Mouse (Mus musculus) lung, postnatal 4 days (tissue): Measurements from ENCODE around the gene Gm5767.

Source experiments
- DNase-seq, 2 experiments: peaks; one replicate each; pipeline ENCODE4 v3.0.0; 2021

The Gm5767 gene

DNA sequence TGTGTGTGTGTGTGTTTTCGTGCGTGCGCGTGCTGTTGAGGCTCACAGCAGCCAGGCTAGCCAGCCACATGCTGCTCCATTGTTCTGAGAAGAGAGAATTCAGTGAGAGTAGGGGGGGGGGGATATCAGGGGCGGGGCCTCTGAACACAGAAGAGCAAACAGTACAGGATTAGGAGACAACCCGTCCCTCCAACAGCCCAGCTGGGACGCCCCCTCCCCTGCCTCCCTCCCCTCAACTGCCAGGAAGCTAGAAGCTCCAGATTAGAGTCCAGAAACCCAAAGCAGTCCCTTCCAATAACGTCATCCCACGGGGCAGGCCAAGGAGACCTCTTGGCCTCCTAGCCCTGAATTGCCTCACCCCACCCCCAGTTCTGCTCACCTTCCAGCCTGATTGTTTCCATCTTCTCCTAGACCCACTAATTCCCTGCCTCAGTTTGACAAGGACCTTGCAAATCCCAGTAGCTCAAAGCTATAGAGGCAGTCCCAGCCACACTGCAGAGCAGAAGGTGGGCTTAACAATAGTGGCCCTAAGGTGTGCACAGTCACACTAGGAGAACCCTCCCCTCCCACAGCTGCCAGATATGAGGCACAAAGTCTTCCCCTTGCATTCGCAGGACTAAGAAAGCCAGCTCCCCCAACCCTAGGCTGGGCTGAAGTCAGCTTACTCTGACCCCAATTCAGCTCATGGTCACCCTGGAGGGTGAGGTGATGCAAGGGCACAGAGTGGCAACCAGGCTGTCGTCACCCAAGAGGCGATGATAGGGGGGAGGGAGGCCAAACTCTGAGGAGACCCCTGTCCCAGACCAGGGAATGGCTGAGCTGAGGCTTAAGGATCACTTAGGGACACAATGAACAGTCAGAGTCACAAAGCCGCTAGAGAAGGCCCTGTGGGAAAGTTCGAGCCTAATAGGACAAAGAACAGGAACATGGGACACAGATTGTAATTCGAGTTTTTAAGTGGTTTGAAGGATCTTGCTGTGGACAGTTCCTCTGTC is 10.2 kb upstream of the Gm5767 start:
- no peak for DNase-seq

DNA sequence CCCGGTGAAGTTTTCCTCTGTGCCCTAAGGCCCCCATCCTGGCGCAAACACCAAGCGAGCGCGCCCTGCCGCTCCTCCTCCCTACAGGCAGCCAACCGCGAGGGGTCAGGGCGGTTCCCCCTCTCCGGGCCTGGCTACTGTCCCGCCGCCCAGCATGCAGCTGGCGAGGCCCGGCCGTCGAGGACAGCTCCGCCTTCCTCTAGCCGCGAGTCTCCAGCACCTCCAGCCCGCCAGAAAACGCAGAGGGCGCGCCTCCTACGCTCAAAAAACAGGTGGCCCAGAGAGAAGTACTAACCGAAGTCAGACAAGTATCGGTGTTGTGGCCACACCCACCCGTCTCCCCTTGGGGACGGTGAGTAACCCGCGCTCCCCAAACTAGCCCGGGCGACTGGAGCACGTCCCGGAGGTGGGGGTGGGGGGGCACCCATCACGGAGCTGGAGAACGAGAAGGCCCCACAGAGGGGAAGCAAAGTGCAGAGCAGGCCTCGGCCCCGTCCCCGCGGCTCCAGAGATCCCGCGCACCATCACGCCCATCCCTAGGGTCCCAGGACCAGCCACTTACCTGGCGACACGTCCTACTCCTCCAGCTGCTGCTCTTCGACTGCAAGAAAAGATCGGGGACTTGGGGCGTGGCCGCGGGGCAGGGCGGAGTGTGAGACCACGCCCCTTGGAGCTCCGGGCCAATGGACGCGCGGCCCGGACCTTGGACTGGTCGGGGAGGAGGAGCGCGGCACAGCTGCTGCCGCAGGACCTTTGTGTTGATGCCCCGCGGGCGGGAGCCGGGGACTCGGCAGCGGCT is 8.8 kb upstream of the Gm5767 start, which contains the start of gene Carhsp1:
Gene Carhsp1, minus strand, starts transcription at position 605 of the 799 bp plus-strand sequence.
- peak; percentile 96 to 97 for DNase-seq

DNA sequence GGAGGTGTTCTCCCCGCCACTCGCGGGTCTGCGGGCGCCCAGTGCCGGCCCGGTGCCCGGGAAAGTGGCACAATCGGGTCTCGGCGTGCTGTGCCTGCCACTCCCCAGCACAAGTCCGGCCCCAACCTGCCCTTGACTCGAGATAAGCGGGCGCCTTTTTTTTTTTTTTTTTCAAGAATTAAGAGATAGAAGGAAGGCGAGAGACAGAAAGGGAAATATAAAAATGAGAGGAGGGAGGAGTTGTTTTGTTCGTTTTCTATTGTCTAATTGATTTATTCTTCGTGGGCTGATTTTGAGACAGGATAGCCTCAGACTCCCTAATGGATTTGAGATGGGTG is 8.3 kb upstream of the Gm5767 start:
- no peak for DNase-seq

DNA sequence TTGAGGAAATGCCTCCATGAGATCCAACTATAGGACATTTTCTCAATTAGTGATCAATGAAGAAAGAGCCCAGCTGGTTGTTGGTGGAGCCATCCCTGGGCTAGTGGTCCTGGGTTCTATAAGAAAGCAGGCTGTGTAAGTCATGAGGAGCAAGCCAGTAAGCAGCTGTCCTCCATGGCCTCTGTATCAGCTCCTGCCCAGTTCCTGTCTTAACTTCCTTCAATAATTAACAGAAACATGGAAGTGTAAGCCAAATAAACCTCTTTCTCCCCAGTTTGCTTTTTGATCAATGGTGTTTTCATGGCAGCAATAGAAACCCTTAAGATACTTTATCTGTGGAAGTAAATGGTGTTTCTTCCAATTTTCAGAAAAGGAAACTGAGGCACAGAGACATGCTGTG is 7.8 kb upstream of the Gm5767 start:
- no peak for DNase-seq

GRCm38 (mm10) chr16:8673343-8673742 is 7.2 kb upstream of the Gm5767 start:
- DNase-seq: no peak

- DNase-seq: peak in 1 of 2 experiments; percentile 73
Observed at GRCm38 (mm10) chr16:8674165-8674564, 6.4 kb upstream of the Gm5767 start.

DNA sequence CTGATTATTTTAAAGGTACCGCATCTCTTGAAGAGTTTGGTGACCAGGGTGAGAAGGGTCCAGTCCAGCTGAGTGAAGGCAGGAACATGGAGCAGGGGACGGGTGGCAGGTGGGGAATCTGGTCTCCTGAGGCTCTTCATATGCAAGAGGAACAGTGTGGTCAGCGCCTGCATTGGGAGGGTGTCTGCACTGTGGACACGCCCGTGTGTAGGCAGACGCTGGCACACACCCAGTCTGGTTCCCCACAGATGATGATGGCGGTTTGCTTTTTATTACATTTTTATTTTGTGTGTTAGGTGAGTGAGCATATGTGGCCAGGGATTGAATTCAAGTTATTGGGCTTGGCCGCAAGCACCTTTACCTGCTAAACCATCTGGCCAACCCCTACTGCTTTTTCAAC is 5.0 kb upstream of the Gm5767 start:
- DNase-seq: no peak

- DNase-seq: no peak
Observed at GRCm38 (mm10) chr16:8676228-8676627, 4.3 kb upstream of the Gm5767 start.

DNA sequence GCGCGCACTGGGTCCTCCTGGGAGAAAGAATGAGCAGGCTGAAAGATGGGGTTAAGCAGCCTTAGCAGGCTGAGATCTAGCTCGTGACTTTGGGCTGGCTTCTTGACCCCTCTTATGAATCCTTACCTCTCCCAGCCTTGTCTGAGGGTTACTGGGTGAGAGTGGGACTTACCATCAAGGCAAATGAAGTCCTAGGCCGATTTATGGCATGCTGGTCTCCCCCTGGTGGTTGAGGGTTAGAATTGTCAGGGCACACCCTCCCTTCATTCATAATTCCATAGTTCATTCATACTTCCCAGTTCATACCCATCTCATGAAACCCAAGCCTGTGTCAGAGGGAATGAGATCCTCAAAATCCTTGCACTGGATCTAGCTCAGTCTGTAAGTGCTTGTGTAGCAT is 3.8 kb upstream of the Gm5767 start:
- DNase-seq: peak in 1 of 2 experiments; percentile 72

DNA sequence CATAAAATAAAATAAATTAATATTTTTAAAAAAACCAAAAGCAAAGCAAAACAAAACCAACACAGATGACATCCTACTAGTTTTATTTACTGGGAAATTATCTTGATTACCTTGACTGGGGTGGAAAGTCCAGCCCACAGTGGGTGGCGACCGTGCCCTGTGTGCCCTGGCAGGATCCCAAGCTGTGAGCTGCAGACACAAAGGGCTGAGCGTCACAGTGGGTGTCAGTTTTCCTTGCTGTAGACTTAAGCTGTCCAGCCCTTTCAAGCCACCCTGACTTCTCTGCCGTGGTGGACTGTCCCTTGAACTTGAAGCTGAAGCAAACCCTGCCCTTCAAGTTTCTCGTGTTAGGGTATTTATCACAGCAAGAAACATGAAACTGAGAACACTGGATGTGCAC is 2.5 kb upstream of the Gm5767 start:
- no peak for DNase-seq

GRCm38 (mm10) chr16:8678676-8679075 is 1.9 kb upstream of the Gm5767 start:
- no peak for DNase-seq

DNA sequence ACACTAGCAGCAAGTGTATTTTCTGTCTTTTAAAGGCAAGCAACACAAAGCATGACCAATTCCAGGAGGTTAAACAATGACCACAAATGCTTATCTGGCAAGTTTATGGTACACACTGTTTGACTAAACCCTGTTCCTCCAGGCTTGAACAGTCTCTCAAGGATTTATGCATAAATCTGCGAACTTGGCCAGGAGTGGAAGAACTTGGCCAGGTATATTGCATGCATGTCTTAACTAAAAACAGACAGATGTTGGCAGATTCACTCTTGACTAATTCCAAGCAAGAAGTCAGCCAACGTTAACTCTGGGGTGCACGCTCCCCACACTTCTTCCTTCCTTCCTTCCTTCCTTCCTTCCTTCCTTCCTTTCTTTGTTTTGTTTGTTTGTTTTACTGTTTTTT is 790 bp upstream of the Gm5767 start:
- DNase-seq: no peak

DNA sequence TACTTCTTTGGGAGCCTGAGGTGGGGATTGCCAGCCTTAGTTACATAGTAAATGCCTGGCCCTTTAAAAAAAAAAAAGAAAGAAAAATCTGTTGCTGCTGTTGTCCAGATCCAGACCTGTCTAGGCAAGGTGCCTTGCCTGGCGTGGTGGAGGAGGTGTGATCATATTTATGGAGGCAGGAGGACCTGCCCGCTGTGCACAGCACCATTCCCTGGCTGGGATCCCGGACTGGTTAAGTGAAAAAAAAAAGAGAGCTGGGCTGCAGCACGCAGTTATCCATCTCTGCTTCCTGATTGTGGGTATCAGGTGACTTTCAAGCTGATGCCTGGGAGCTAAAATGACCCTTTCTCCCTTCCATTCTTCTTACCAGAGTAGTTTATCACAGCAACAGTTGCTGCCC is 4.5 kb downstream of the Gm5767 start:
- DNase-seq: peak in 1 of 2 experiments; percentile 17

DNA sequence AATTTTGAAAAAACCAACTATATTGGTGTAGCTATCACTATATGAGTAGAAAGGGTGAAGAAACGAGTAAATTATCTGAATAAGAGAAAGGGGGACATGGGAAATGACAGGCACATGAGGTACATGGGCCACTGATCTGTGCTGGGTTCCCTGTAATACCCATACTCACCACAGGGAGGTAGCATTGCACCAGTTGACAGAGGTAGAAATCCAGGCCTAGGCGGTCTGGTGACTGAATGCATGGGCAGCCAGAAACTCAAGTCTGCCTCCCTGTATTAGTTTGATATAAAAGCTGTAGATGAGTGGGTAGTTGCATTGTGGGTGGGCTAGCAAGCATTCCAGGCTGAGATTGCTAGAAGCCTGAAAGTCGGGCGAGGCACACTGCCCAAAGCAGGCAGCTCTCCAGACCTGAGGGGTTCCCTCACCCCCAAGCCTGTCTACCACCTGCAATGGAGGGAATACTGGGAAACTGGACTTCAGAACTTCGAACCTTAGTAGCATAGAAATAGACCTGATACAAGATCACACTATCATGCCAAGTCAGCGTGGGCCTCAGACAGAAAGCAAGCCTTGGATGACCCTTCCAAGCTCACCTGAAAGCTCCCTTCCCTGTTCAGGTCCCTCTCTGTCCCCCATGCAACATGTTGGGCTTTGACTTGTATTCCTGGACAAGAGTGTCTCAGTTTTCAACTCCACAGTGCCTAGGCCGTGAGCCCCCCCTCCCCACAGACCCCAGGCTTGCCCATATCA is 5.7 kb downstream of the Gm5767 start:
- DNase-seq: peak; percentile 53 to 84

DNA sequence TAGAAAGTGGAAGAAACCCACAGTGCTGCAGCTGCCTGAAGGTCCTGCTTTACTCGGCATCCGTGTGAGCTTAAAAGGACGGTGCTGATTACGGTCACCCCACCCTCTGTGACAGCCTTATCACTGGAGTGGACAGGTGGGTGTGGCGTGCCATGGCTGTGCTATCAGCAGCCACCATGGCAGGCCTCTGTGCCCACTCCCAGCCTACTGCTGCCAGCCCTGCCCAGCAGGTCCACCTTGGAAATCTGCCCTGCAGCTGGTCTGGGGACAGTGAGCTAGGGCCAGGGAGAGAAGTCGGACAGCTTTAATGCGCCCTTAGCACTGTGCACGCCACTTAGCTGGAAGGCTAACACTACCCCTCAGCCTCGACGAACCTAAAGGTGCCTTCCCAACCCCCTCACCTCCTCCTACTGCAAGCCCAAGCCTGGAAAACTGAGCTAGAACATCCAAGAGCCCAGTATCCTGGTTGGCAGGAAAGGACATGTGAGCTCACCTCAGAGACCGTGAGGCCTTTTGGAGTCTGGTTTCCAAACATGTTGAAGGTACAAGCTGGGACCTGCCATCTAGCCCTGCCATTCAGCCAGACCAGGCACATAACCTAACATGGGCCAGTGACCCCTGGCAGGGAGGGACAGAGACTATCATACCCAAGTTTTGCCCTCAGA is 6.4 kb downstream of the Gm5767 start:
- DNase-seq: no peak

DNA sequence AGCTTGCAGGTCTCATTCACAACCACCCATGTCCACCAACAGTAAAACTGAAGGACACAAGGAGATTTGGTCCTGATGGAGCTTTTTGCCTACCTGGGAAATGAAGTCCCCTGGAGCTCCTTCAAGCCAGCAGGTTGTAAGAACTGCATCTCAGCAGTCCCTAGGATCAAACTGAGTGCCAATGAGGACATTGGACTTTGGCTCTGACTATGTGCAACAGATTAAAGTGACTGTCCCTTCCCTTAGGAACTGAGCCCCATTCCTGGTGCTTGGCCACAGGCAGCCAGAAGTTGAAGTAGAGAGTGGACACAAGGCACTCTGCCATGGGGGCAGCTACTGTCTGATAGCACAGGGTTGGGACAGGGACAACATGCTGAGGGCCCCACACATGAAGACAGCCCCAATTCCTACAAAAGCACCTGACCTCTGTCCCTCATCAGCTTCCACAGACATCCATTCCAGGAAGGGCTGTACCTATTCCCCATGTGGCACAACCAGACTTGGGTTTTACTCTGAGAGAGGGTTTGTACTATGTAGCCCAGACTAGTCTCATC is 7.1 kb downstream of the Gm5767 start:
- DNase-seq: peak in 1 of 2 experiments; percentile 16

DNA sequence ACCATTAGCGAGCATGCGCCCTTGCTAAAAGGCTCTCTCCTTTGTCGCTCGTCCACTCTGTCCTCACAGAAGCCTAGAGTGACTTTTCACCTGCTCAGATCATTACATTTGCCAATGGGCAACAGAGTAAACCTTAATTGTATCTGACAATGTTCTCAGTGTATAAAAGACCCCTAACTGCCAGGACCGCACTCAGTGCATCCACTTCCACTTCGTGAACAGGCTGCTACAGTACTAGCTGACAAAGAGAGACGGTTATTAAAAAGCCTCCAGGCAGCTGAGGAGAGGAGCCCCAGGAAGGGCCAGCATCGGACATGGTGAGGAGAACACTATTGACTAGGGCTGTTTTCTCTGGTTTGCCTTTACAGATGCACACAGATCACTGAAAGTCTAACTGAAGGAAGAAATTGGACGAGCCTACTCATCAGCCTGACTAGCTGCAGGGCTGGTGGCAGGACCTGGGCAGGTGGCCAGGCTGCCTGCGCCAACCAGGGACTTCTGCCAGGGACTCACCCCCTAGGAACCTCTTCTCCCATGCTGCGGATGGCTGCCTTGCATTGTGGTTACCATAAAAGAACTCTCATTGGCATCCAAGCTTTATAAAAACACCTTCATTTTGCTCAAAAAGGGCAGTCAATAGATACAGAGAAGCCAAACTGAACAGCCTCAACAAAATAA is 9.5 kb downstream of the Gm5767 start:
- no peak for DNase-seq

DNA sequence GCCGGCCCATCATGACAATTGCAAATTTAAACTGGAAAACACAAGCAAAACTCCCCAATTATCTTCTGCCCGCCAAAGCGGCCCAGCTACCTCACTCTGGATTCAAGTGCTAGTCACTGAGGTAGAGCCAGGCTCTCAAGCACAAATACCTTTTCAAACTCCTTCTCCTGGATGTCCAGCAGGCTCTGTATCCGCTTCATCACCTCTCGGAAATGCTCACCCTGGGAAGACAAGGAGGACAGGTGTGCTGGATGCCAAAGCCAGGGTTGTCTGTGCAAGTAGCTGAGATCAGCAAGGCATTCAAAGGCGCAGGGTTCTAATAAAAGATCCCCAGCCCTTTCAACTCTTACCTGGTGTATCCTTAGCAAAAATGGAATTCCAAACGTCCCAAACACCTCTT is 10.6 kb downstream of the Gm5767 start:
- no peak for DNase-seq

- no peak for DNase-seq
Observed at GRCm38 (mm10) chr16:8699556-8699955, 19.0 kb downstream of the Gm5767 start.

GRCm38 (mm10) chr16:8700586-8700985 is 20.0 kb downstream of the Gm5767 start:
- no peak for DNase-seq

GRCm38 (mm10) chr16:8711998-8712397 is 31.4 kb downstream of the Gm5767 start:
- DNase-seq: no peak

- no peak for DNase-seq
Observed at GRCm38 (mm10) chr16:8714851-8715250, 34.3 kb downstream of the Gm5767 start.
